Comparison of ENCODE assay signal across 8 mouse cellular contexts in the genomic region with DNA sequence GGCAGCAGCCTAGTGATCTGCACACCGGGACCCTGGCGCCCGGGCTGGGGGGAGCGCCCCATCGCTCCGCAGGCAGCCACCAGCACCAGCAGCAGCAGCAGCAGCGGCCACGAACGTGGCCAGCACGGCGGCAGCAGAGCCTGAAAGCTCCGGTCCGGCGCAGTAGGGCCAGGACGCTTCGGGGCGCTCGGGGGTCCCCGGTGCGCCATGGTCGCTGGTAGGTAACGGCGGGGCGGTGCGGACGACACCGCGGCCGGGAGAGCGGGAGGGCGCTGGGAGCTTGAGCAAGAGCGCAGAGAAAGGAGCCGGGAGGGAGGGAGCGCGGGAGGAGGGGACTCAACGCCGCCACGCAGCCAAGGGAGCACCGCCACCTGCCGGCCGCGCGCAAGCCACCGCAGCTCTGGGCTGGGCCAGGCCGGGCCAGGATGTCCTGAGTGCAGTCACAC. TPM values are rescaled to one million over a fixed set of nuclear protein-coding genes. Genes with fewer than 3 reads are reported as not detected.
DNase-seq lines count a peak whose midpoint lies in the region; ATAC-seq and TF ChIP-seq lines count a peak whose summit lies in the region.

A gene (minus strand): TSS at position 303 of the 446 bp plus-strand sequence.

- H3K9ac ChIP-seq in CH12.LX (ENCODE audit: insufficient read depth, low read depth), result no peak within 1 kb of the TSS
- peak within 1 kb of the TSS; percentile 87 for H3K9ac ChIP-seq in forebrain, postnatal 0 days

- H3K9me3 ChIP-seq in CH12.LX (replicated peaks; ENCODE audit: low read length), result no peaks in the 10 kb centered on the region
- H3K9me3 ChIP-seq in forebrain, postnatal 0 days (ENCODE audit: low read length), result no peaks in the 10 kb centered on the region

- TF ChIP-seq RAD21 in CH12.LX (IDR thresholded peaks at IDR 0.05; ENCODE audit: low read depth, low read length), result peak; percentile 80

- WGBS in forebrain, postnatal 0 days, result 1% methylated on average over 42 of the region's 45 CpGs

- no peaks in the 10 kb centered on the region for H3K79me2 ChIP-seq in CH12.LX (replicated peaks; ENCODE audit: control insufficient read depth, extremely low read depth, insufficient read depth, poor library complexity, severe bottlenecking)

- peaks cover 2 to 32% of the 10 kb centered on the region in 2 experiments; a peak in 3 of 4 replicates for H3K4me1 ChIP-seq in CH12.LX (ENCODE audit: control insufficient read depth in 1 of 2, insufficient read depth in 2 of 2)
- H3K4me1 ChIP-seq in forebrain, postnatal 0 days (ENCODE audit: insufficient read depth), result peaks cover 17% of the 10 kb centered on the region; the same call in 1 of the 2 replicates

- peak within 1 kb of the TSS; percentile 91 for H3K4me2 ChIP-seq in CH12.LX (ENCODE audit: insufficient read depth, low read depth, poor library complexity, severe bottlenecking)
- H3K4me2 ChIP-seq in forebrain, postnatal 0 days (ENCODE audit: low read depth), result peak within 1 kb of the TSS; percentile 100

- peak in 1 of 2 experiments; percentile 90; a peak in 2 of 4 replicates for TF ChIP-seq CTCF in CH12.LX (conservative IDR thresholded peaks at IDR 0.05 in 1 of 2, IDR thresholded peaks at IDR 0.05 in 1 of 2; ENCODE audit: low read depth in 2 of 2, low read length in 2 of 2)
- TF ChIP-seq CTCF in forebrain, postnatal 0 days (IDR thresholded peaks at IDR 0.05; ENCODE audit: low read depth), result peak; percentile 94

- intact Hi-C loops in heart, postnatal 25 days (cut with DNase I), result loop anchor here (1.0 to 10.0 kb wide), 5 partner anchors 75 to 513 kb away; no protein-coding TSS in a partner anchor

- H3K27me3 ChIP-seq in CH12.LX (replicated peaks), result peaks cover 76% of the 10 kb centered on the region
- H3K27me3 ChIP-seq in forebrain, postnatal 0 days (ENCODE audit: insufficient read depth, low read length), result peaks cover 3% of the 10 kb centered on the region; the same call in 1 of the 2 replicates

- ATAC-seq in forebrain, postnatal 0 days, result peak; percentile 92
- peak; percentile 53; the same call in 1 of the 2 replicates for ATAC-seq in neutrophil, adult 5-6 weeks (ENCODE audit: extremely low read depth, insufficient number of reproducible peaks, low FRiP score, poor library complexity, severe bottlenecking)

- no peaks in the 10 kb centered on the region for H3K36me3 ChIP-seq in CH12.LX (replicated peaks in 1 of 2; ENCODE audit: control insufficient read depth in 1 of 2, insufficient read depth in 1 of 2, low read length in 1 of 2)
- no peaks in the 10 kb centered on the region for H3K36me3 ChIP-seq in forebrain, postnatal 0 days (ENCODE audit: insufficient read depth)

- no peak within 1 kb of the TSS for H3K27ac ChIP-seq in CH12.LX (ENCODE audit: insufficient read depth, low read depth)
- no peak within 1 kb of the TSS for H3K27ac ChIP-seq in forebrain, postnatal 0 days (ENCODE audit: low read depth, low read length)

- TF ChIP-seq POLR2A in CH12.LX (IDR thresholded peaks at IDR 0.05; ENCODE audit: low read depth, low read length), result no peak

- no peak for TF ChIP-seq EP300 in CH12.LX (IDR thresholded peaks at IDR 0.05; ENCODE audit: low read length)

- in situ Hi-C loops in CH12.LX (cut with MboI; ENCODE audit: low pct_ligation_motif_present, low pct_unique_long_range_greater_than_20kb, low sequenced_read_pairs), result loop anchor here (5.0 to 25.0 kb wide), 3 partner anchors 76 to 511 kb away; a partner anchor contains a TSS

- dilution Hi-C loops in CH12.LX (cut with MboI; ENCODE audit: extremely low pct_ligation_motif_present, extremely low pct_unique_long_range_greater_than_20kb, low sequenced_read_pairs), result no loop called here

- H3K4me3 ChIP-seq in CH12.LX (replicated peaks in 1 of 3; ENCODE audit: low read depth in 2 of 3, low read length in 2 of 3, poor library complexity in 1 of 3), result peak within 1 kb of the TSS in 2 of 3 experiments; percentile 10 to 57
- H3K4me3 ChIP-seq in forebrain, postnatal 0 days (ENCODE audit: low read depth, low read length), result peak within 1 kb of the TSS; percentile 75

- peak; percentile 46 for DNase-seq in CH12.LX (ENCODE audit: extremely low read depth)
- DNase-seq in cerebellum, adult 11-12 months, result peak; percentile 44
- peak; percentile 91 for DNase-seq in forebrain, postnatal 0 days
- DNase-seq in heart, postnatal 25 days (ENCODE audit: low spot score), result peak; percentile 68
- DNase-seq in layer of hippocampus, adult 18-20 months (ENCODE audit: low spot score in 2 of 2), result peak; percentile 69 to 89
- DNase-seq in lung, adult 18-20 months, result peak; percentile 81 to 85
- DNase-seq in testis, postnatal 14 days (ENCODE audit: low spot score), result peak; percentile 71

TF ChIP-seq in CH12.LX, 34 proteins besides CTCF, POLR2A, EP300 and RAD21:
- no peak for TF ChIP-seq RCOR1 (conservative IDR thresholded peaks at IDR 0.05; ENCODE audit: low read depth, low read length)
- TF ChIP-seq CHD2 (IDR thresholded peaks at IDR 0.05; ENCODE audit: low read length), result no peak
- peak; percentile 39 for TF ChIP-seq ZC3H11A (IDR thresholded peaks at IDR 0.05; ENCODE audit: low read depth, low read length)
- no peak for TF ChIP-seq MEF2A (IDR thresholded peaks at IDR 0.05; ENCODE audit: borderline replicate concordance, low read depth, low read length)
- TF ChIP-seq ETS1 (conservative IDR thresholded peaks at IDR 0.05; ENCODE audit: low read depth, low read length), result no peak
- TF ChIP-seq KAT2A (IDR thresholded peaks at IDR 0.05; ENCODE audit: insufficient replicate concordance, low read length), result no peak
- TF ChIP-seq PAX5 (IDR thresholded peaks at IDR 0.05; ENCODE audit: low read length), result no peak
- no peak for TF ChIP-seq E2F4 (IDR thresholded peaks at IDR 0.05; ENCODE audit: insufficient replicate concordance, low read depth, low read length)
- no peak; the same call in 1 of the 2 replicates for TF ChIP-seq MXI1 (IDR thresholded peaks at IDR 0.05; ENCODE audit: low read depth, low read length)
- TF ChIP-seq ELF1 (IDR thresholded peaks at IDR 0.05; ENCODE audit: low read depth, low read length), result no peak; the same call in 1 of the 2 replicates
- peak; percentile 24; the same call in 1 of the 2 replicates for TF ChIP-seq NELFE (IDR thresholded peaks at IDR 0.05; ENCODE audit: low read depth, low read length)
- TF ChIP-seq NRF1 (IDR thresholded peaks at IDR 0.05; ENCODE audit: low read depth, low read length), result no peak
- no peak for TF ChIP-seq JUN (IDR thresholded peaks at IDR 0.05; ENCODE audit: insufficient read depth, low read depth, low read length)
- TF ChIP-seq ZKSCAN1 (IDR thresholded peaks at IDR 0.05; ENCODE audit: borderline replicate concordance, low read depth, low read length), result no peak
- TF ChIP-seq USF1 (IDR thresholded peaks at IDR 0.05; ENCODE audit: low read depth, low read length), result no peak
- TF ChIP-seq HCFC1 (IDR thresholded peaks at IDR 0.05; ENCODE audit: low read depth, low read length), result no peak
- TF ChIP-seq TCF12 (IDR thresholded peaks at IDR 0.05; ENCODE audit: low read depth, low read length), result 0 out of 2 replicates have a peak, but pooled peaks have one; percentile 35
- TF ChIP-seq UBTF (IDR thresholded peaks at IDR 0.05; ENCODE audit: low read depth, low read length), result no peak
- TF ChIP-seq GABPA (IDR thresholded peaks at IDR 0.05; ENCODE audit: insufficient replicate concordance, low read depth, low read length), result no peak
- TF ChIP-seq USF2 (conservative IDR thresholded peaks at IDR 0.05; ENCODE audit: low read depth, low read length), result no peak
- TF ChIP-seq SMC3 (IDR thresholded peaks at IDR 0.05; ENCODE audit: low read depth, low read length), result peak; percentile 83
- no peak; the same call in 1 of the 2 replicates for TF ChIP-seq IRF4 (IDR thresholded peaks at IDR 0.05; ENCODE audit: low read depth, low read length)
- TF ChIP-seq MAZ (IDR thresholded peaks at IDR 0.05; ENCODE audit: low read depth, low read length), result peak; percentile 76
TF ChIP-seq in CH12.LX: peak in this region for 5.

RNA-seq across cellular contexts. Expression of the gene that starts here (rescaled TPM):
- 0.21 and 0.42 TPM in 2 replicates for total RNA-seq in CH12.LX (2012; rRNA removed)
- total RNA-seq in CH12.LX (2014; rRNA removed), result 0.46 and 0.55 TPM in 2 replicates
- polyA plus RNA-seq in CH12.LX (2012; ENCODE audit: insufficient read length, low read depth), result 1.2 and 1.6 TPM in 2 replicates
- total RNA-seq in forebrain, postnatal 0 days (2014; rRNA removed), result 20.0 and 29.8 TPM in 2 replicates
- 5.3 and 10.0 TPM in 2 replicates for polyA plus RNA-seq in forebrain, postnatal 0 days (2015; fragmentation: Nextera tagmentation; extraction: Ambion mirVana)
- total RNA-seq in heart, postnatal 25 days (2021), result 10 to 100 TPM in 1 of 2 experiments, 1 to 10 TPM in 1; 9.7 to 13.1 TPM
- total RNA-seq in layer of hippocampus, adult 18-20 months (2021), result 10 to 100 TPM; 41.0 to 49.9 TPM
- 2.5 and 2.8 TPM in 2 replicates for total RNA-seq in neutrophil, adult 5-6 weeks (2017)
